Mouse (Mus musculus) spleen, adult 18-20 months (tissue): ENCODE measurements at regions not wholly inside any gene's neighbourhood (a gene's known extent, or its start where the extent isn't known, plus 50 kb on each side); places are given as distances from the start of the nearest gene placed in this dataset.
A peak's percentile ranks its signal among the peaks of the same experiment; 100 is the strongest.

Experiments used
- DNase-seq, 2 experiments: peaks; one replicate each; pipeline ENCODE4 v3.0.0; 2022; ENCODE audit warnings: mixed read lengths in 2 of 2

DNA sequence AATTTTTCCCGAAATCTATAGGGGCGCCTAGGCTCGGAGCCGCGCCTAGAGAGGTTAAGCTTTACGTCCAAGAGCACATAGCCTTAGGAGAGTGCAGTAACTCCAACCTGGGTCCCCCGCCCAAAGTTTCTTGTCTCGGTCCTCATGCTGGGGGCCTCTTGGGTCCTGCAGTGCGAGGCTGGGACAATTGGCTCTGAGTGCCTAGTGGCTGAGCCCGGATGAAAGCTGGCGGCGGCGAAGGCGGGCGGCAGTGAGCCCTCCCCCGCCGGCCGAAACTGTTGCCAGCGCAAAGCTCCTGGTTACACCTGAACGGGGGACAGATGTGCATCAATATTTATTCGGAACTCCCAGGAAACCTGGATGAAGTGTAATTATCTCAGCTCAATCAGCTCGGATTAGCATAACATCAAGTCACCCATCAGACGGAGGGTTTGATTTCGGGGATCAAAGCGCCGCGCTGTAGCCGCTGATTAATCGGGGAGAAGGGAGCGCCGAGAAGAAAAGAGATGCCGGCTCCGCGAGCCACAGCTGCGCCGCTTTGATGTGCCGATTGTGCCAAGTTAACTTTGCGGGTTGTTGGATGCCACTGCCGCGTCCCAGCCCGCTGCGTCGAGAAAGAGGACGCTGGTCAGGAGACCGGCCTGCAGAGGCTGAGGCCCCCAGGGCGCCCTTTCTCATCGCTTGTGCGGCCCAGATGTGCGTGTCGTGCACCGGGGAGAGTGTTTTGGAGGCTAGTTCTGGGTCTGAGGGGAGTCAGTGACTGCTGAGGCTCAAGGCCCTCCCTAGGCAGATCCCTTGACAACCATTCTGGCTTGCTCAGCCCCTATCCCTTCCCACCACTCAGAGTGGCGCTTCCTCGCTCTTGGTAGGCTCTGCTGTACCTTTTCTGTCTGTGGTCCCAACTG, 123.7 kb upstream of the 4931429L15Rik start:
- DNase-seq: no peak

DNA sequence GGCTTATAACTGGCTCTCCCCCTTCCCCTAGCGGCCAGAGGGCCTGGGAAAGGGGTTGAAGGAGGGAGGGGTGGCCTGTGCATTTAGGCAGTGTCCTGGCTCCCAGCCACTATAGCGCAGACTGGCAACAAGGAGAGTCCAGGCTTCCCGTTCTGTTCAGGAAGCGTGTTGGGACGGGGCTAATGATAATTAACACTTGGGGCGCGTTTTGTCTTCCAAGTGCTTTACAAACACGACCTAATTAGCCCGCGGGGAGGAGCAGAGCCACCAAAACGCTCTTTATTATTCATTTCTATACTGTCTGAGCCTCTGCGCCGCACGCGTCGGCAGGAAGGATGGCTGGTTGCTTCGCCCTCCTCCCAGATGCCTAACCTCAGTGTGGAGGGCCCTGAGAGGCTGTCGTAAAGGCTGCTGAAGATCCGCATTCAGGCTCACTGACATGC, 123.0 kb upstream of the 4931429L15Rik start:
- DNase-seq: no peak

GRCm38 (mm10) chr9:46440226-46440625, 120.4 kb upstream of the 4931429L15Rik start:
- DNase-seq: no peak

- no peak for DNase-seq
Measured at GRCm38 (mm10) chr9:46434700-46435099, 114.9 kb upstream of the 4931429L15Rik start.

GRCm38 (mm10) chr9:46433716-46434115, 113.9 kb upstream of the 4931429L15Rik start:
- DNase-seq: no peak

DNA sequence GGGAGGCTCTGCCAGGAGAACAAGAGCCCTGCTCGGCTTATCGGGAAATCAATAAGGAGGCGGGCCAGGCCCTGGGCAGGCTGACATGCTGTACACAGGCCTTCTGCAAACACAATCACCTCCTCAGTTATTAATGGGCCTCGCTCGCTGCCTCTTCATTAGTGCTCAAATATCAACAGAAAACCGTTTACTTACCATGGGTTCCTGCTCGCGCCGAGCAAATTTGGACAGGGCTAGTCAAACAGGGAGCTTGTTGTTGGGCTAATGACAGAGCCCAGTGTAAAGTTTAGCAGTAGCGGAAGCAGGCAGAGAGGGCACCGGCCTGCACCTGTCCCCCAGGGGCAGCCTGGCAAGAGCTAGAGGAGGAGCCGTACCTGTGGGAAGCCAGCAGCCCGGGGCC, 111.3 kb upstream of the 4931429L15Rik start:
- DNase-seq: no peak

- DNase-seq: no peak
Measured at GRCm38 (mm10) chr9:46423184-46423967, 103.6 kb upstream of the 4931429L15Rik start.

- no peak for DNase-seq
Measured at GRCm38 (mm10) chr9:46421688-46422274, 102.0 kb upstream of the 4931429L15Rik start.

DNA sequence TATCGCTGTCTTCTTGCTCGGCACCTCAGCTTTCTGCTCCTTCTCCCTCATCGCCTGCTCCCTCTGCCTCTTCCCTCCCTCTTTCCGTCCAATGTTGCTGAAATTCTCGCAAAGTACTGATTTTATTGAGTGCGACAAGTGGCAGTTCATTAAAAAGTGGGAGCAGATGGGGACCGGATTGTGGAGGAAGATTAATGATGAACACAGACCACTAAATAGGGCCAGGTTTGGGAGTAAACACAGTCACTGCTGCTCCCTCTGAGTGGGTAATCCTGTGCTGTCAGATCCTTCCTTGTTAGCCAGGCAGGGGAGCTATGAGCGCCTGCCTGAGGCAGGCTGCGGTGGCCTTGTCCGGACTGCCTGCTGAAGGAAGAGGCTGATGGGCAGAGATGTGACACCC, 91.9 kb upstream of the 4931429L15Rik start:
- DNase-seq: no peak

DNA sequence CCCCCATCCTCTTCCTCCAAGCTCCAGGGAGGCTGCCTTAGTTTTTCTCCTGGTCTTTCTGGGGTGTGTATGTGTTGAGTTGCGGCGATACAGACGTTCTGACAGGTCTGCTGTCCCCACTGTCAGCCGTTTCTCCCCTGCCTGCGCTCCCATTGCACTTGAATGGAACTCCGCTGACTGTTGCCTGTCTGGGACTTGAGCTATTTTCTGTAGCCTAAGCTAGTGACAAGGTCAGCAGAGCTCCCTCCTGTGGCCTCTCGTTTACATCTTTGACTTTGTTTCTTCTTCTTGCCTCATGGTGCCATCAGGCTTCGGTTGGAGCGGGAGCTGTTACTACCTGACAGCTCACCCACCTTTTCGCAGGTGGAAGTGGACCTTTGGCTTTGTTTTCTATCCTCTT, 89.0 kb upstream of the 4931429L15Rik start:
- DNase-seq: no peak

GRCm38 (mm10) chr9:46406606-46407005, 86.8 kb upstream of the 4931429L15Rik start:
- no peak for DNase-seq

GRCm38 (mm10) chr9:46396591-46396990, 76.8 kb upstream of the 4931429L15Rik start:
- no peak for DNase-seq

DNA sequence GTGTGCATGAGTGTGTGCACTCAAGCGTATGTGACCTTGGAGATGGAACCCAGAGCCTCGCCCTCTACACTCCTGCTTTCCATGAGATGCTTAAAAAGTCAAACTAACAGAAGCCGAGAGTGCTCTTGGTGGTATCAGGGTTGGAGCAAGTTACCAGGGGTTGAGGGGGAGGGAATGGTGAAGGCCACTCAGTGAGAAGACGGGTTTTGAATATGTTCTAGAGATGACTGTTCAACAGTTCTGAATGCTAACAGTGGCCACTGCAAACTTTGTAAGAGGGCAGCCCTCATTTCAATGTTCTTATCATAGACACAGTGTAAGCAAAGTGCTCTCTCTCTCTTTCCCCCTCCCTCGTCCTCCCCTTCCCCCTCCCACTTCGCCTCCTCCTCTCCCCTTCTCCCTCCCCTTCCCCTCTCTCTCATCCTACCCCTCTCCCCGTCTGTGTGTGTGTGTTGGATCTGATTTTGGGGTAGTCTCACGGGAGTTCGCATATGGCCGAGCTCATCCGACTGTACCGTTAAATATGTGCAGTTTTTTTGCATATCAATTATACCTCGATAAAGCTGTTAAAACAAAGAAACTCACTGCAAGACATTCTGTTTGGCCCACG, 75.5 kb upstream of the 4931429L15Rik start:
- no peak for DNase-seq

DNA sequence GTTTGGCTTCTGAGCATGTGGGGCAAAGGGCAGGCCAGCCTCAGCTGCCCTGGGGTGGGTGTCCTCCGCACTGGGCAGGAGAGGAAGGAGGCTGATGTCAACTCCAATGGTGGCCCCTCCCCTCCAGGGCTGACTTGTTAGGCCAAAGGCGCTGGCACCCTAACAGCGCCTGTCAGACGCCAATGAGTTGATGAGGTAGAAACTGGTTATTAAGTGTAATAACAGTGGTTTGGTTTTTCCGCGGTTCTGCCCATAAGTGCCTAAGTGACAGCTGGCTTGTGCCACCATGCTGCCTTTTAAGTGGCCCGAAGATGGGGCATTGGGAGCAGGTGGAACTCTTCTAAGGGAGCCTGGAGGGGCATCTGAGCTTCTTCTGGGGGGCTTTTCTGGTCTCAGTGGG, 74.5 kb upstream of the 4931429L15Rik start:
- DNase-seq: no peak

DNA sequence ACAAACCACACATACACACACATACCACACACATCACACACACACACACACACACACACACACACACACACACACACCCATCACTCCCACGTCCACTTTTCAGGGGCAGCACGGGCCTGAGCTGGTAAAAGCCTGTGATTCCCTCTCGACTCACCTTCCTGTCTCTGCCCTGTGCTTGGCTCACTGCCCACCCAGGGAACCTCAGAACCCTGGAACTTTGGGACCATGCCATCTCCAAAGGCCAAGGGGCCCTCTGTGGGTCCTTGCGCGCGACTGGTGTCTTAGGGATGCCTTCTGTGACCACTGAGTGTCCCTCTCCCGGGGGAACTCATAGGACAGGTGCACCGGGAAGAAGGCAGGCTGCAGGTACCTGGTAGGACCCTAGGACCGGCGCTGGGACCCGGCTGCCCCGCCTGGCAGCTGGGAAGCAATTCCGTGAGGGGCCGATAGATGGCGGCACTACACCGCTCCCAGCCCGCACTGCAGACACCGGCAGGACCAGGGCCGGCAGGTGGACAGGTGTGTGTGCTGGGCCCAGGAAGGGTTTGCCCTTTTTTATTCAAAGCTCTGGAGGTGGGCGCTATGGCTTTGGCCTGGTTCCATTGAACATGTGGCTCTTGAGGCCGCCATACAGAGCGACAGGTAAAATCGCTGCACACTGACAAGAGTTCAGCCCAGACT, 73.0 kb upstream of the 4931429L15Rik start:
- peak in 1 of 2 experiments; percentile 39 for DNase-seq

DNA sequence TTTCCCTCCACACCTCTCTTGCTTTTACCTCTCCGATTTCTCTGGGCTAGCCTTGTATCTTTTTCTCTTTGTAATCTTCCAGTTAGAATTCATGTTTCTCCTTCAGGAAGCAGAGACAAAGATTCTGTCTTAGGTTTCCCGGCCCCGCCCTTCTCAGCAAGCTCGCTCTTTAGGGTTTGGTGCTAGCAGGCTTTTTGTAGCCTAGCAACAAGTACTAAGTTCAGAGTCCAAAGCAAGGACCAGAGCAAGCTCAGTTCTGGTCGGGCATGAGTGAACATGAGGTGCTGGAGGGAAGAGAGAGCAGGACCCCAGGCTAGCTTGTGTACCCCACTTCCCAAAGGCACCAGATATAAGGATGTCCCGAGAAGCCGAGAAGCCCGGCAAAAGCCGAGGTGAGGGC, 70.0 kb upstream of the 4931429L15Rik start:
- no peak for DNase-seq

GRCm38 (mm10) chr9:46388677-46389676, 69.2 kb upstream of the 4931429L15Rik start:
- DNase-seq: no peak

DNA sequence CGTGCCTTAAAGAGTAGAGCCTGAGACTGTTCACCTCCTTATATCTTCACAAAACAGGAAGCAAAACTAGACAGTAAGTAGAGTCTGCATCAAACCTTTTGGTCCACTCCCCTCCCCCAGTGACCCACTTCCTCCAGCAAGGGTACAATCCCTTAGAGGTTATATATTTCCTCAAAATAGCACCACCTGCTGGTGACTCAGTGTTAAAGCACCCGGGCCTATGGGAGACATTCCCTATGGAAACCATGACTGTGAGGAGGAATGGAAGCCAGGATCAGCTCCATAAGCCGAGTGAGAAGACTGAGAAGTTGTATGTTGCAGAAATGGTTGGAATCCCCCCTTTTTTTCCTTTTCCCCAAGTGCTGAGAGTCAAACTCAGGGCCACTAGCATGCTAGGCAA, 66.5 kb upstream of the 4931429L15Rik start:
- DNase-seq: no peak

- DNase-seq: no peak
Measured at GRCm38 (mm10) chr9:46381342-46381741, 61.6 kb upstream of the 4931429L15Rik start.

GRCm38 (mm10) chr9:46379453-46379852, 59.7 kb upstream of the 4931429L15Rik start:
- no peak for DNase-seq

DNA sequence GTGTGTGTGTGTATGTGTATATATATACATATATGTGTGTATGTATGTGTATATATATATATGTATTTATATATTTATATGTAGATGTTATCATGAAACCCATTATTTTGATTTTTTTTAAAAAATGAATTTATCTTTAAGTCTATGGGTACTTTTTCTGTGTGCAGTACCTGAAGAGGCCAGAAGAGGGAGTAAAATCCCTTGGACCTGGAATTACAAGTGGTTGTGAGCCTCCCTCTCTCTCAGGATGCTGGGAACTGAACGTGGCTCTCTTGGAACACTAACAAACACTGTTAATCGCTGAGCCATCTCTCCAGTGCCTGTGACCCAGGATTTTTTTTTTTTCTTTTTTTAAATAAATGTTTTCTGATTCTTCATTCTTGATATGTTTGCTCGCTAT, 58.6 kb upstream of the 4931429L15Rik start:
- DNase-seq: no peak
